Mouse (Mus musculus) fat pad, adult 2 months (tissue): ENCODE measurements around the gene Tctex1d2.
"Not testable (repeated sequence)": the region's sequence is repeated elsewhere in the genome, so short reads cannot be mapped to it uniquely, and the experiment has no call there.

Experiments used
- DNase-seq: peaks from one replicate; pipeline ENCODE4 v3.0.0-alpha.2; 2011; ENCODE audit warnings: low read depth, low spot score; ENCODE audit errors: extremely low read depth

The Tctex1d2 gene

GRCm38 (mm10) chr16:32431047-32431591 is 11.6 kb downstream of the Tctex1d2 start:
- no peak for DNase-seq

GRCm38 (mm10) chr16:32431926-32432325 is 12.4 kb downstream of the Tctex1d2 start:
- DNase-seq: no peak

- DNase-seq: no peak
Observed at GRCm38 (mm10) chr16:32433138-32433537, 13.6 kb downstream of the Tctex1d2 start.

GRCm38 (mm10) chr16:32434066-32434465 is 14.6 kb downstream of the Tctex1d2 start:
- DNase-seq: no peak

- no peak for DNase-seq
Observed at GRCm38 (mm10) chr16:32434691-32435090, 15.2 kb downstream of the Tctex1d2 start.

GRCm38 (mm10) chr16:32436657-32437056 is 17.2 kb downstream of the Tctex1d2 start:
- DNase-seq: no peak

GRCm38 (mm10) chr16:32437266-32437665 is 17.8 kb downstream of the Tctex1d2 start:
- DNase-seq: no peak

GRCm38 (mm10) chr16:32441432-32441831 is 21.9 kb downstream of the Tctex1d2 start:
- no peak for DNase-seq

GRCm38 (mm10) chr16:32444615-32445014 is 25.1 kb downstream of the Tctex1d2 start:
- DNase-seq: not testable (repeated sequence)

GRCm38 (mm10) chr16:32445558-32445957 is 26.1 kb downstream of the Tctex1d2 start:
- no peak for DNase-seq

- no peak for DNase-seq
Observed at GRCm38 (mm10) chr16:32446563-32447138, 27.1 kb downstream of the Tctex1d2 start.

- DNase-seq: no peak
Observed at GRCm38 (mm10) chr16:32449665-32450064, 30.2 kb downstream of the Tctex1d2 start.

- DNase-seq: no peak
Observed at GRCm38 (mm10) chr16:32450133-32450532, 30.6 kb downstream of the Tctex1d2 start.

- DNase-seq: no peak
Observed at GRCm38 (mm10) chr16:32453102-32453501, 33.6 kb downstream of the Tctex1d2 start.

GRCm38 (mm10) chr16:32454646-32455045 is 35.1 kb downstream of the Tctex1d2 start:
- DNase-seq: no peak

GRCm38 (mm10) chr16:32456086-32456485 is 36.6 kb downstream of the Tctex1d2 start:
- DNase-seq: no peak

- DNase-seq: no peak
Observed at GRCm38 (mm10) chr16:32456761-32457160, 37.3 kb downstream of the Tctex1d2 start.

GRCm38 (mm10) chr16:32457589-32458386 is 38.3 kb downstream of the Tctex1d2 start:
- no peak for DNase-seq

- DNase-seq: no peak
Observed at GRCm38 (mm10) chr16:32460518-32460917, 41.0 kb downstream of the Tctex1d2 start.

- no peak for DNase-seq
Observed at GRCm38 (mm10) chr16:32461713-32462112, 42.2 kb downstream of the Tctex1d2 start.

GRCm38 (mm10) chr16:32462950-32463349 is 43.4 kb downstream of the Tctex1d2 start:
- DNase-seq: no peak

GRCm38 (mm10) chr16:32463426-32463825 is 43.9 kb downstream of the Tctex1d2 start:
- no peak for DNase-seq
